Mouse (Mus musculus) cerebellum, adult (tissue): ENCODE data around the gene Rsph10b.

Experiments
- ATAC-seq: cut with Nextera tagmentation; 2 replicates; pipeline ENCODE4 v1.9.2; 2017; ENCODE audit warnings: mild to moderate bottlenecking, moderate library complexity, mixed read lengths; ENCODE audit not compliant: insufficient number of reproducible peaks, low FRiP score, low TSS enrichment

Rsph10b gene

GRCm38 (mm10) chr5:143932831-143933230 is at the start of gene Rsph10b:
Gene Rsph10b, plus strand, starts transcription at chr5:143933035.
- no peak for ATAC-seq

GRCm38 (mm10) chr5:143885274-143885673 is 47.6 kb upstream of the Rsph10b start:
- no peak for ATAC-seq

DNA sequence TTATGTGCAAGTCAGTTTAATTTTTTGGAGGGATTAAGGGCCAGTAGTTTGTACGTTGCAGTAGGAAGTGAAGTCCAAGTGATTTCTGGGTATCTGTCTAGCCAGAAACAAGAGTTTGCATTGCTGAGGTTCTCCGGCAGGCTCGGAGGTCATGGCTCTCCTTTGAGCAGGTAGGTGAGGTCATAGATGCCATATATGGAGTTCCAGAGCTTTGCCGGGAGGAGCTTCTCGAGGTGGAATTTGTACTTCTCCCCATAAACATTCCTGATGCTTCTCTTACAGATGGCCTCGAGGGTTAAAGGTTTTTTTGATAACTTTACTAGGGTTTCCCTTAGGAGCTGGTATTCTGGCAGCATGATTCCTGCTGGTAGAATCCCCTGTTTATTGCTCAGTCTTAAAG is 42.1 kb upstream of the Rsph10b start:
- ATAC-seq: no peak

DNA sequence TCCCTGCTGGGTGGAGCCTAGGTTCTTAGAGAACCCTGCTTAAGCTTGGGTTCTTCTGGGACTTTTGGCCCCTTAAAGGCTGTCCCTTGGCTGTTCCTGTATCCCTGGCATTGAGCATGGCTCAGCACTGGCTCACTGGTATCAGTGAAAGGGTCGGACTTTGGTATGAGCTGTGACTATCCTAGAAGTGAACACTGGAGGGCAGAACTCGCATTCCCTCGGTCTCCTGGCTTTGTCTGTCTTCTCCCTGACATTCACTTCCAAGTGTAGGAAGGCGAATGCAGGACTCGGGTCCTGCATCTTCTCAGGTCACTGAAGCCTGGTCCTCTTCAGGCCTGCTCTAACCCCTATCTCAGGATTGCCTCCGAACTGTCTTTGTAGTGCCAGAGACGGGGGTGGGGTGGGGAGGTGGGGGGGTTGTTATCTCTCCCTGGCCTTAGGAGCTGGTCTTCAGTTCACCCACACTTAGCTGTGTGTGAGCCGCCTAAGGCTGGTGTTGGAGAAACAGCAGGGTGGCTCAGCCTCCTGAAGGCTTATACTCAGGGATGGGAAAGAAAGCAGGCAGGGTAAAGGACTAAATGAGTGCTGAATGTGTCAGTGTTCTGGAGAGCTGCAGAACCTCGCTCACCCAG is 40.5 kb upstream of the Rsph10b start:
- no peak for ATAC-seq

GRCm38 (mm10) chr5:143893396-143893795 is 39.4 kb upstream of the Rsph10b start:
- no peak for ATAC-seq

DNA sequence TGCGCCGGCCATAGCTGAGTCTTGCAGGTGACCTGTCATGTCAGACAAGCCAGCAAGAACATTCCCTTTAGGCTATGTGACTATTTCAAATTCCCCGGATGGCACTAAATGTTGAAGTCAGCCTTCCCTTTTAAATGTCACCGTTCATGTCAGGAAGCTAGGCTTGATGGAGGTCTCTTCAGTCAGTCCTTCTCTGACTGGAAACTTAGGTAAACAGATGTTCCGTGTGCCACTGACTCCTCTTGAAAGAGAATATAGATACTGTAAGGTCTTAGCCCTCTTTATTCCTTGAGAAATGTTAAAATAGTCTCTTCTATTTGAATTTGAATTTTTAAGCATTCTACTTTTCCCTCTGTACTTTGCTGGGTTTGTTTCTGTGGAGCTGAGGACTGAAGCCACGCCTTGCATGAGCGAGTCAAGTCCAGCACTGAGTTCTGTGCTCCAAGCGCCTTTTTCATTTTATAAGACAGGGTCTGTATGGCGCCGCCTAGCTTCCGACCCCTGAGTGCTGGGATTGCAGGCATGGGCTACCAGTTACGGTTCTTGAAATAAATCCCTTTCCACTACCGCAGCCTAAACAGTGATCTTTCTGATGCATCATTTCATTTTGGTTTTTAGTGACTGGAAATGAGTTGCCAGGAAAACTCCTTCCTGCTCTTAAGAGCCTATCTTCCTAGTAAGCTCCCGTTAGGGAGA is 35.1 kb upstream of the Rsph10b start, which contains the start of gene Ankrd61:
Gene Ankrd61, minus strand, starts transcription at position 51 of the 696 bp plus-strand sequence.
- no peak for ATAC-seq

DNA sequence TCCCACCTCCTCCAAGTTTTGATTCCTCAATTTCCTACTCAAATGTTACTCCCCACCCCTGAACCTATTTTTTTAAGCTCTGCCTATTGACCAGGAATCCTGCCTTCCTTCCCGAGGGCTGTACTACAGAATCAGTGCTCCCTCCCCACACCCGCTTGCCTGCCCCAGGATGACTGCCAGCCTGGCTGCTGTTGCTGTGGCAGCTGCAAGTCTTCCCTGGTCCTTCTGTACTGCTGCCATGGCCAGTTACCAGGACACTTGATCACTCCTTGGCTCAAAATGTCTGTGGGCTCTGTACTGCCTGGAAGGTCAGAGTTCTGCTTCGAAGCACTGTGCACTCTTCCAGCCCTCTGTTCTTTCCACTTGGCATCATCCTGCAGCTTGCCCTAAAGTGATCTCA is 30.7 kb upstream of the Rsph10b start:
- ATAC-seq: no peak

DNA sequence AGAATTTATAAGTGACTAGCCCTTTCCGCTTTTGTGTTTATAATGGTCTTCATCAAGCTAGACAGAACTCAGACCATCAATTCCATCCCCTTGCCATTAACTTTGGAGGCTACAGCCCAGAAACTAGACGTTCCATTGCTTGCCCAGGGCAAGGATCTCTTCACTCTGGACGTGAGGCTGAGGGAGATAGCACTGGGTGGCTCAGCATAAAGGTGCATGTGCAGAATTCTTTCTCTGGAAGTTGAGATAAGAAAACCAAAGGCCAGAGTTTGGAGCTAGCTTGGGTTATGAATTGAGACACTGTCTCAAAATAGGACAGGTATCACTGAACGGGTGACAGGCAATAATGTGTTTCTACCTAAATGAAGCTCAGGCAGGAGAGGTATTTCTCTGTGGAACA is 29.0 kb upstream of the Rsph10b start:
- ATAC-seq: no peak

- ATAC-seq: no peak
Measured at GRCm38 (mm10) chr5:143906429-143906828, 26.4 kb upstream of the Rsph10b start.

DNA sequence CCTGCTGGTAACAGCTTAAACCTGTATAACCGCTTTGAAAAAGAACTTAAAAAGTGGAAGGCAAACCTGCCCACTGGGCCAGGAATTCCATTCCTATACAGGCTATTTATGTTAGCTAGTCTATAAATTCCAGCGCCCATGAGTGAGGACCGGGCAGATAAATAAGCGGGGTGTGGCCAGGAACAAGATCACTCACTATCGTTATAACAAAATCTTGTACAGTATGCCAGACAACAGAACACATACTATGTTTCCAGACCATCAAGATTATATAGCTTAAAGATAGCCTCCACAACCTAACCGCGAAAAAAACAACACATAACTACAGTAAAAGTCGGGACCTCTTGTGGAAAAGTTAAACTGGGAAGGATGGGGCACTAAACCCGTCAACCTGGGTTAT is 23.9 kb upstream of the Rsph10b start:
- no peak for ATAC-seq

GRCm38 (mm10) chr5:143909417-143910400 is 23.1 kb upstream of the Rsph10b start, which contains the start of the genes Aimp2 and Pms2:
Gene Aimp2, minus strand, starts transcription at chr5:143909847.
Gene Pms2, plus strand, starts transcription at chr5:143909964.
- peak; percentile 98 for ATAC-seq

DNA sequence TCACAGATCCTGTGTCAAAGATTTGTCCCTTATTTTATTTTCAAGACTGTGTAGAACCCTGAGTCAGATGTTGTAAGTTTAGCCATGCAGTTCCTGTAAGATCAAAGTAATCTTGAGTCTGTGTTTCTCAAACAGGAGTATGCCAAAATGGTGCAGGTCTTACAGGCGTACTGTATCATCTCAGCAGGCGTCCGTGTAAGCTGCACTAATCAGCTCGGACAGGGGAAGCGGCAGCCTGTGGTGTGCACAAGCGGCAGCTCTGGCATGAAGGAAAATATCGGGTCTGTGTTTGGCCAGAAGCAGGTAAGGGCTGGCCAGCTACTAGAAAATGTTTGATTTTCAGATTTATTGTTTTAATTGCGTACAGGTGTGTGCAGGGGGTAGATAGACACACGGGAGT is 16.6 kb upstream of the Rsph10b start:
- ATAC-seq: no peak

DNA sequence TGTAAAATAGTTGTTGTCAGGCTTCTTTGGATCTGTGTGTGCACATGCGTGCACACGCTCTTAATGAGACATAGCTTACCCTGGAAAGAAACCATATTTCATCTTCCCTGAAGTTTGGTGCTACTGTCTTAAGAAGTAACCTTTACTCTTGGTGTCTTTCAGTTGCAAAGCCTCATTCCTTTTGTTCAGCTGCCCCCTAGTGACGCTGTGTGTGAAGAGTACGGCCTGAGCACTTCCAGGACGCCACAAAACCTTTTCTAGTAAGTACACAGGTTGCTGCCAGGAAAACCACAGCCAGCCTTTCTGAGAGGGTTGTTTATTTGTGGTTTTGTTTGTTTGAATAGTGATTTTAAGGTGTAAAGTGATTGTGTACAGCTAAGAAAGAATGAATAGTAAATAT is 15.4 kb upstream of the Rsph10b start:
- no peak for ATAC-seq

DNA sequence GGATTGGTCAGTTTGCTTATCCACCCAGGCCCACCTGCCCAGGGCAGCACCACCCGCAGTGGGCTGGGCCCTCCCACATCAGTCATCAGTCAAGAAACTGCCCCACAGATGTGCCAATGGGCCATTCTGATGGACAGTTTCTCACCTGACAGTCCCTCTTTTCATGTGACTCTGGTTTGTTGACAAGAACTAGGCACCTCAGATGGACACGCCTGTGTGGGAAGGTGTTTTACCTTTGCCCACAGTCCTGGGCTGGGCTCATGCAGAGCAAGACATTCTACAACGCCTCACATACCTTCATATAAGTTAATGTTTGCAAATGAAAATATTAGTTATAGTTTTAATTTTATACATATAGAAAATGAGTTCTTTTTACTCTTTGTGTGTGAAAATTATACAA is 14.7 kb upstream of the Rsph10b start:
- ATAC-seq: no peak

DNA sequence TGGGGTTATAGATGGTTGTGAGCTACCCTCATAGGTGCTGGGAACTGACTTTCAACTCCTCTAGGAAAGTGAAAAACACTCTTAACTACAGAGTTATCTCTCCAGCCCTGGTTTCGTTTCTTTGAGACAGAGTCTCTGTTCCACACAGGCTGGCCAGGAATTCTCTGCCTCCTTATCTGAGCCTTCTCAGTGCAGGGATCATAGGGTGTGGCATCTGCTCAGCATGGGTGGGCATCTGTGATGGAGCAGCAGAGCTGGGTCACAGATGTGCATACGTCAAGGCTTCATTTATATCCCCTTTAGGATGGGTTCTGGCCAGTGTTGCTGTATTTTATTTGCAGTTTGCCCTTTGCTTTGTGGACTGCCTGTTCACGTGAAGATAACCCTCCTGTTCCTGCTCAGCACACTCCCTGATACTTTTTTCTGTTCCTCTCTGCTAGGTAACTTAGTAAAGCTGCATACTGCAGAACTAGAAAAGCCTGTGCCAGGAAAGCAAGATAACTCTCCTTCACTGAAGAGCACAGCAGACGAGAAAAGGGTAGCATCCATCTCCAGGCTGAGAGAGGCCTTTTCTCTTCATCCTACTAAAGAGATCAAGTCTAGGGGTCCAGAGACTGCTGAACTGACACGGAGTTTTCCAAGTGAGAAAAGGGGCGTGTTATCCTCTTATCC is 7.9 kb upstream of the Rsph10b start:
- ATAC-seq: no peak

DNA sequence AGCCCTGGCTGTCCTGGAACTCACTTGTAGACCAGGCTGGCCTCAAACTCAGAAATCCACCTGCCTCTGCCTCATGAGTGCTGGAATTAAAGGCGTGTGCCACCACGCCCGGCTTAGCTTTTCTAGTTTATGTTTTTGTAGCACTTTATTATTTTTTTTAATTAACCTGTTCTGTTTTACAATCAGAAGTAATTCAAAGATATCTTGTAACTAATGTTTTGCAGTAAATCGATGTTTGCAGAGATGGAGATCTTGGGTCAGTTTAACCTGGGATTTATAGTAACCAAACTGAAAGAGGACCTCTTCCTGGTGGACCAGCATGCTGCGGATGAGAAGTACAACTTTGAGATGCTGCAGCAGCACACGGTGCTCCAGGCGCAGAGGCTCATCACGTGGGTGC is 5.0 kb upstream of the Rsph10b start, which contains the start of gene Gm42421:
Gene Gm42421, plus strand, starts transcription at position 301 of the 400 bp plus-strand sequence.
- ATAC-seq: no peak

GRCm38 (mm10) chr5:143929291-143929690 is 3.5 kb upstream of the Rsph10b start:
- no peak for ATAC-seq

- no peak for ATAC-seq
Measured at GRCm38 (mm10) chr5:143930656-143931055, 2.2 kb upstream of the Rsph10b start.

DNA sequence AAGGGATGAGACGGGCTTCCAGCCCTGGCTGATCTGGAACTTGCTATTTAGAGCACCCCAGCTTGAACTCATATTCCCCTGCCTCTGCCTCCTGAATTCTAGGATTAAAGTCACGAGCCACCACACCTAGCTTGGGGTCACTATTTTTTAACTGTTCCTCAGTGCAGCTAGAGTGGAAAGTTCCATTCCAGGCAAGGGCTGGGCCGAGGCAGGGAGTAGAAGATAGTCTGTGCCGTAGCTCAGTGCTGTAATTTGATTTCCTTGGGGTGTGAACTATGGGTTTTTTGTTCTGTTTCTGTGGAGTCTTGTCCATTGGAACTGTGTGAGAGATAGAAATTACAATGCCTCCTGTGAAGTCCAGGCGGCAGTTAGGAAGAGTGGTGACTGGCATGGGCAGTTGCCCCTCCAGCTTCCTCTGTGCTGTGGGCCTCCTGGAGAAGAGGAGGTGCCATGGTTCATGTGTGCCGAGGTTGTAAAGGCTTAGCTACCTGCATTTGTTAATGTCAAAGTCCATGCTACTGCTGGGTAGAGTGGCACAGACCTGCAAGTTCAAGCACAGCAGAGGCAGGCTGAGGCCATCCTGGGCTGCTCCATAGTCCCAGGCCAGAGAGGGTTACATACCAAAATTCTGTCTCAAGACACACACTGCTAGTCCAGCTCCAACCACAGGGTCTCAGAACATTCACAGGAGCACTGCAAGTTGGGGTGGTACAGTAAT is 813 bp upstream of the Rsph10b start:
- no peak for ATAC-seq

DNA sequence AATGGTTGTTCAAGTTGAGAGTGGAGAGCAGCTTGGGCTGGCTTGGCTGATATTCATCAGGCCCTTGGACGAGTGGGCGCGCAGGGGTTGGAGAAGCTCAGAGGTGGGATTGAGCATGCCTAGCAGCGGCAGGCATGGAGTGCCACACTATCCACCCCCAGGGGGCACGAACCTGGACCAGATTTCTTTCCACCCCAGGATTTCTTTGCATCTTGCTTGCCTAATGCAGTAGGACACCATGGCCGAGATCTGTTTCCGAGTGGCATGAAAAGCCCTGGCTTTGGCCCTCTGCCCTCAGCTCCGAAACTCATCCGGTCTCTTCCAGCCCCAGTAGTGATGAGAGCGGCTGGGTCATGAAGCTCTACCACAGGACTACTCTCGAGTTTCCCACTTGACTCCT is 579 bp downstream of the Rsph10b start:
- no peak for ATAC-seq
